Mouse (Mus musculus) right cerebral cortex, postnatal 36 days (tissue): ENCODE measurements at regions not wholly inside any gene's neighbourhood (a gene's known extent, or its start where the extent isn't known, plus 50 kb on each side); places are given as distances from the start of the nearest gene placed in this dataset.
"Not testable (repeated sequence)": the region's sequence is repeated elsewhere in the genome, so short reads cannot be mapped to it uniquely, and the experiment has no call there.

Source experiments
- DNase-seq, 2 experiments: peaks; one replicate each; pipeline ENCODE4 v3.0.0; 2022; ENCODE audit warnings: low spot score in 2 of 2, mixed read lengths in 1 of 2

GRCm38 (mm10) chr13:27945062-27945461 is 71.0 kb upstream of the Prl4a1 start:
- DNase-seq, result peak; percentile 5 to 8

DNA sequence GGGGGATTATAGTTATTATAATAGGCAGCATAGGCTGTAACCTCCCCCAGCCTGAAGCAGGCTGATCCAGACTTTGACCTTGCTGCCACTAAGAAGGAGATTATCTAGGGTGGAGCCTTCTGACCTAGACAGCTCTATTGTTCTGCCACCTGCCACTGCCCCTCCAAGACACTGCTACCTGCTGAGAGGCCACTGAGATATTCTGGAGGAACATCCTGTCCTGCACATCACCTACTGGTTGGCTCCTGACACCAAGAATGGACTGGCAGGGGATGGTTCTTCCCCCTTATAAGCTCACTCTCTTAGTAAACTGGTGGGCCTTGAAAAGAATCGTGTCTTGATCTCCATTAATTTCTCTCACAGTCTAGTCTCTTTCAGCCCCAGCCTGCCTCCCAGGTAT is 55.6 kb upstream of the Prl4a1 start:
- DNase-seq, result not testable (repeated sequence)

GRCm38 (mm10) chr13:27962381-27962780 is 53.6 kb upstream of the Prl4a1 start:
- DNase-seq, result not testable (repeated sequence)

DNA sequence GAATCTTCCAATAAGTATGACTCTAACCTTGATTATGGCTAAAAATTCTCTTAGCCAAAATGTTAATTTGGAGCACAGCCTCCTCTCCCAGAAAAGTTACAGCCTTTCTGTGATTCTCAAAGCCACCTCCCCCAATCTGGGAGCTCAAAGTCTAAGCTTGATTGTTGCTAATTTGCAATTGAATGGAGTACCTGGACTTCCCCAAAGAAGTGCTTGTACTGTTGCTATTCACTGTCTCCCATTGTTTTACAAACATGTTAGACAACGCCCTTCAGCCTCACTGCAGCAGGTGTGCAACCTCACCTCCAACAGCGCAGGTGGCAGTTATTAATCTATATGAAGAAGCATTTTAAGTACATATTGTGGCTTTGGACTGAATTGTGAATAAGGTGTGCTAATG is 50.0 kb upstream of the Prl4a1 start:
- not testable (repeated sequence) for DNase-seq
